Mouse (Mus musculus): ENCODE measurements around the gene Oas1c. TPM values are rescaled to one million over a fixed set of nuclear protein-coding genes. Genes with fewer than 3 reads are reported as not detected.

The Oas1c gene
- total RNA-seq, 2 experiments from 2014 or later = 0.82 to 1.0 TPM

- no peak for DNase-seq (ENCODE audit: extremely low spot score in 1 of 2, low spot score in 2 of 2)
- Histone ChIP-seq H3K4me3 (no peak overlapping the region), H3K27ac (no peak overlapping the region)
- intact Hi-C loops (cut with DNase I) = no loop called here
- no peak for TF ChIP-seq CTCF (IDR thresholded peaks at IDR 0.05)
These were observed 33.4 kb downstream of the Oas1c start for GRCm38 (mm10) chr5:120778941-120779340.

GRCm38 (mm10) chr5:120777478-120777877 lies 34.8 kb downstream of the Oas1c start, which contains the start of gene Oas3:
Gene Oas3 (minus strand): TSS chr5:120777661.
- no peak for DNase-seq (ENCODE audit: extremely low spot score in 1 of 2, low spot score in 2 of 2)

GRCm38 (mm10) chr5:120776801-120777200 lies 35.5 kb downstream of the Oas1c start:
- no peak for TF ChIP-seq CTCF (IDR thresholded peaks at IDR 0.05)
- intact Hi-C loops (cut with DNase I) = no loop called here
- DNase-seq (ENCODE audit: extremely low spot score in 1 of 2, low spot score in 2 of 2) = no peak
- Histone ChIP-seq H3K4me3 (no peak overlapping the region), H3K27ac (no peak overlapping the region)

More at GRCm38 (mm10) chr5:120777478-120777877, 34.8 kb downstream of the Oas1c start, which contains the start of gene Oas3:
- TF ChIP-seq CTCF (IDR thresholded peaks at IDR 0.05) = no peak
- Histone ChIP-seq H3K4me3 (no peak within 1 kb of the TSS), H3K27ac (no peak within 1 kb of the TSS)
- intact Hi-C loops (cut with DNase I) = no loop called here

- H3K27ac ChIP-seq = no peak overlapping the region
- intact Hi-C loops (cut with DNase I) = no loop called here
- no peak for DNase-seq (ENCODE audit: extremely low spot score in 1 of 2, low spot score in 2 of 2)
- no peak overlapping the region for H3K4me3 ChIP-seq
- TF ChIP-seq CTCF (IDR thresholded peaks at IDR 0.05) = no peak
These were observed 36.9 kb downstream of the Oas1c start for GRCm38 (mm10) chr5:120775287-120775985.

- no peak overlapping the region for H3K4me3 ChIP-seq
- intact Hi-C loops (cut with DNase I) = no loop called here
- no peak for DNase-seq (ENCODE audit: extremely low spot score in 1 of 2, low spot score in 2 of 2)
- no peak for TF ChIP-seq CTCF (IDR thresholded peaks at IDR 0.05)
- no peak overlapping the region for H3K27ac ChIP-seq
These were observed 42.9 kb downstream of the Oas1c start for GRCm38 (mm10) chr5:120769396-120769795.

GRCm38 (mm10) chr5:120765010-120765409 lies 47.3 kb downstream of the Oas1c start:
- no peak for DNase-seq (ENCODE audit: extremely low spot score in 1 of 2, low spot score in 2 of 2)
- intact Hi-C loops (cut with DNase I) = no loop called here
- TF ChIP-seq CTCF (IDR thresholded peaks at IDR 0.05) = no peak; the same call in 1 of the 2 replicates
- Histone ChIP-seq H3K4me3 (no peak overlapping the region), H3K27ac (no peak overlapping the region)

GRCm38 (mm10) chr5:120761901-120762300 lies 50.4 kb downstream of the Oas1c start:
- H3K27ac ChIP-seq = no peak overlapping the region
- DNase-seq (ENCODE audit: extremely low spot score in 1 of 2, low spot score in 2 of 2) = no peak
- intact Hi-C loops (cut with DNase I) = no loop called here
- TF ChIP-seq CTCF (IDR thresholded peaks at IDR 0.05) = no peak
- H3K4me3 ChIP-seq = no peak overlapping the region

- H3K4me3 ChIP-seq = no peak overlapping the region
- TF ChIP-seq CTCF (IDR thresholded peaks at IDR 0.05) = no peak
- intact Hi-C loops (cut with DNase I) = no loop called here
- no peak overlapping the region for H3K27ac ChIP-seq
- no peak for DNase-seq (ENCODE audit: extremely low spot score in 1 of 2, low spot score in 2 of 2)
These were observed 58.1 kb downstream of the Oas1c start for GRCm38 (mm10) chr5:120754215-120754614.

GRCm38 (mm10) chr5:120752786-120753185 lies 59.5 kb downstream of the Oas1c start:
- Histone ChIP-seq H3K4me3 (no peak overlapping the region), H3K27ac (no peak overlapping the region)
- TF ChIP-seq CTCF (IDR thresholded peaks at IDR 0.05) = no peak
- intact Hi-C loops (cut with DNase I) = no loop called here
- DNase-seq (ENCODE audit: extremely low spot score in 1 of 2, low spot score in 2 of 2) = no peak

GRCm38 (mm10) chr5:120751206-120751605 lies 61.1 kb downstream of the Oas1c start:
- Histone ChIP-seq H3K27ac (no peak overlapping the region), H3K4me3 (no peak overlapping the region)
- DNase-seq (ENCODE audit: extremely low spot score in 1 of 2, low spot score in 2 of 2) = no peak
- intact Hi-C loops (cut with DNase I) = no loop called here
- no peak for TF ChIP-seq CTCF (IDR thresholded peaks at IDR 0.05)

Small RNA genes within 50 kb of the gene (microRNA-seq; reads per million reads assigned to microRNA genes)
- gene Gm22907 = 0 reads per million in 2 experiments

Other genes starting within 250 kb of the Oas1c start
- 10 to 100 TPM; 36.8 to 42.1 TPM for gene Tpcn1, start 223.8 kb downstream of the Oas1c start, total RNA-seq (2021)
- gene Iqcd, start 223.5 kb downstream of the Oas1c start, total RNA-seq (2021) = under 1 TPM; 0.47 to 0.75 TPM
- gene Rita1, start 199.9 kb downstream of the Oas1c start, total RNA-seq (2021) = 10 to 100 TPM; 29.5 to 29.9 TPM
- gene Ddx54, start 199.8 kb downstream of the Oas1c start, total RNA-seq (2021) = 10 to 100 TPM; 38.6 to 41.0 TPM
- gene Cfap73, start 178.3 kb downstream of the Oas1c start, total RNA-seq (2021) = under 1 TPM in 1 of 2 experiments, not detected in 1; 0.52 TPM
- gene Rasal1, start 163.7 kb downstream of the Oas1c start, total RNA-seq (2021) = 10 to 100 TPM; 85.3 TPM
- 10 to 100 TPM; 74.5 to 76.9 TPM for gene Dtx1, start 100.6 kb downstream of the Oas1c start, total RNA-seq (2021)
- gene Oas2, start 62.7 kb downstream of the Oas1c start, total RNA-seq (2021) = under 1 TPM in 1 of 2 experiments, not detected in 1; 0.14 TPM
- gene Oas3, start 34.9 kb downstream of the Oas1c start, total RNA-seq (2021) = not detected
- gene Oas1e, start 17.0 kb downstream of the Oas1c start, total RNA-seq (2021) = not detected
- not detected for gene Oas1f, start 34.9 kb upstream of the Oas1c start, total RNA-seq (2021)
- not detected for gene Oas1h, start 48.9 kb upstream of the Oas1c start, total RNA-seq (2021)
- gene Oas1g, start 75.1 kb upstream of the Oas1c start, total RNA-seq (2021) = not detected
- gene Oas1a, start 95.0 kb upstream of the Oas1c start, total RNA-seq (2021) = under 1 TPM in 1 of 2 experiments, not detected in 1; 0.42 TPM
- not detected for gene Oas1d, start 102.0 kb upstream of the Oas1c start, total RNA-seq (2021)
- gene Rph3a, start 197.6 kb upstream of the Oas1c start, total RNA-seq (2021) = 100 to 1,000 TPM; 329 to 347 TPM

All from left cerebral cortex, adult 2 months (tissue).